Mouse (Mus musculus): ENCODE measurements around the gene Zbtb20.

Gene Zbtb20

DNA sequence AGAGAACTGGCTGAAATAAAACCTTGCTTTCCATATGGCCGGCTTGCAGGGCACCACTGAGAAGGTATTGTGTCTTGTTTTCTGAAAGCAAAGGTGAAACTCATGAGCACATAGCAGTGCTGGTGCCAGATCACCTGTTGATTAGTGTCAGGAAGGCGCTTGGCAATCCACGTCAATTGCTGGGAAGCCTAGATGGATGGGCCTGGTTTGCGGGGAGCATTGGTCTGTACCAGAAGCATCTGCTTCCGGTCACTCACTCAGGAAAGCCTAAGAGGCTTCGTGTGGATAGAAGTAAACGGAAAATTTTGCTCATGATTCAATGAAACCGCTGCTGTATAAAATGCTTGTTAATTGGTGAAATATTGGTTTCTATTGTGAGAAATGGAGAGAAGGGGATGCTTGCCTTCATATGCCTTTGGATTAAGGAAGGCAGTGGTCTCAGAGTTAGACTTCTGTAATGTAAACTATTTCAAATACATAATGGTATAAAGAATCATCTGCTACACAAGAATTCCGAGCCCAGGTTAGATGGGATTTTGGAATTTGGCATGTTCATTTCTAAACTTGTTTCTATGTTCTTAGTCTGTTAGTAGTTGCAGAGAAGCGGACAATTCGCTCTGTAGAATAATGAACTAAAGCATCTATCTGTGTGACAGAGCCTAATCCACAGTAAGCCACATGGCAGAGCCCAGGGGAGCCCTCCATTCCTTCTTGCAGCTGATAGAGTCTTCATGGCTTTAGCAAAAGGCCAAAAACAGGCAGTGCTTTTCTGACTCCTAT is 521.4 kb downstream of the Zbtb20 start:
- DNase-seq (ENCODE audit: low read depth, low spot score): no peak

DNA sequence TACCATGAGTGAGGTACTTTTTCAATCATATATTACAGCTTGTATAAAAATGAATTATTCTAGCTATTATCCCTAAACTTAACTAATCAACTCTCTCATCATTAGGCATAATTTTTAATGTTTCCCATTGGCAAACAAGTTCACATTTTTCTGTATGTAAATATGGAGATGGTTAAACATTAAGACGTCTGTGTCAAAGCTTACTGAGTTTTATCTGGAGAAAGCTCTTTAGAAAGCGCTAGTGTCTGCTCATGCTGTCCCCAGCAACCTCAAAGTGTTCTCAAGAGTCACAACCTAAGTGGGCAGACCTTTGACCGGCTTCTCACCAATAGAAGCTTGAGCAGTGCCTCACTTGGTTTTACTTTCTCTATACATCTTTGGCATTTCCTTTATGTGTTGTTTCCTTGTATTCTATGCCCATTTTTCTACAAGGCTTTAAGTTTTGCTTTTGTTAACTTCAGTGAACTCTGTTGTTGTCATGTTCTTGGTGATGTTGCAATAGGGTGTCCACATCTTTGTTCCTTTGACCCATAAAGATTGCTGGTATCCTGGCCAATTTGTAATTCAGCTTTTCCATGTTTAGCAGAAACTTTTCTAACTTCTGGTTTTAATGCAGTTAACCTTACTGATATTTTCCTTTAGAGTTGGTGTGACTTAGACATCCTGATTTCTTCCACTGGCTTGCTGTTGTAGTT is 522.1 kb downstream of the Zbtb20 start:
- DNase-seq (ENCODE audit: low read depth, low spot score): peak; percentile 32

DNA sequence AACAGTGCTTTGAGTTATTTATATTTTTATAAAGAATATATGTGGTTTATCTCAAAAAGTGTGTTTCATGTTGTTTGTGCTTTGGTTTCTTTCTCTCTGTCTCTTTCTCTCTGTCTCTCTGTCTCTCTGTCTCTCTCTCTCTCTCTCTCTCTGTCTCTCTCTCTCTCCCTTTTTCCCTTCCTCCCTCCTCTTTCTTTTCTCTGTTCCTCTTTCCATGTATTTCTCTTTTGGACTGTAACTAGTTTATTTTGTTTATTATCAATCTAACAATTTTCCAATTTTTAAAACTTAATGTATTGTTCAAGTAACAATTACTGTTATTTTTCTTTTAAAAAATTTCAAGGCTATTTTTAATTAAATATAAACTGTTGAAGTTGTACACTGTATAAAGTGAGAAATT is 523.7 kb downstream of the Zbtb20 start:
- DNase-seq (ENCODE audit: low read depth, low spot score): no peak

DNA sequence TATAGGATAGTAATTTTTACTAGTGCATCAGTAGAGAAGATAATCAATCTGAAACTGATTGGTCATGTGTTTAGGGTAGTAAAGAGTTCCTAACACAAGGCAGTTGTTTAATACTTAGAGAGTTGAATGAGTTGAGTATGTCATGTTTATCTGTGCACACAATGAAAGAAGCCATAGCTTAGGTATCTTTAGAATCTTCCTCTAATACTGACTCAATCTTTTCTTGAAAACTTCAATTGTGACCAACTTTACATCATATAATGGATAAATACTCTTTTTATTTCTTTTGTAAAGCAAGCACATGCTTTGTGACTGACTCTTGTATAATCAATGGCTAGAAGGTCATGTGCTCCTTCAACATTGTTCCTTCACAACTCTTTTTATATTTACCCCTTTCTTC is 524.4 kb downstream of the Zbtb20 start:
- no peak for DNase-seq (ENCODE audit: low read depth, low spot score)

DNA sequence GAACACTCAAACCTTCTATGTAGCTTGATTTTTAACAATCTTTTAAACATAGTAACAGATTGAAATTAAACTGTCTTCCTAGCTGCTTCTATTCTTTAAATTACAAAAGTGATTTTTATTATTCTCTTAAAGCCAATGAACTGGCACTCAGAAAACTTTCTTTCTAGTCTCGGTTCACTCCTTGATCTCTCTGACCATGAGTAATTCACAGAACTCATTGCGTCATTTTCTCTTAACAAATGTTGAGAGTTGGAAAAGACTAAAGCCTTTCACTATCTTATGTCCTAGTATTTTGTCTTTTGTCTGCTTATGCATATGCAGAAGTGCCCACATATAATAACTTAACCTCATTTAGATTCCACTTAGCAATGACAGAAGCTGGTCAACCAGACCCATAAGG is 525.3 kb downstream of the Zbtb20 start:
- peak; percentile 50 for DNase-seq (ENCODE audit: low read depth, low spot score)

DNA sequence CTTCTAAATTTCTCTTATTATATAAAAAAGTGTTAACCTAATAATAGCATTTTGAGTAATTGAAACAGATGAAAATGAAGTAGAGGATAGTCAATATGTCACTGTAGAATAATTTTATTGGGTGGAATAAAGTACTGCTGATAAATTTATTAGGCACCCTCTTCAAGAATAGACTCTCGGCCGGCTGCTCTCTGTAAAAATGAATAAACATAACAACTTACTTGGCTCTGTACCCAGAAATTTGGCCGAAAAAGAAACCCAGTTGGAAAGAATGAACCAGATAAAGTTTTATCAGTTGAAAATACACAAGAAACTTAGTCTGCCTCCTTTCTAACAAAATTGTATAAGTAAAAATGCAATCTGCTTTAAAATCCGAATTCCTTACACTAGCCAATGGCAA is 527.2 kb downstream of the Zbtb20 start:
- no peak for DNase-seq (ENCODE audit: low read depth, low spot score)

DNA sequence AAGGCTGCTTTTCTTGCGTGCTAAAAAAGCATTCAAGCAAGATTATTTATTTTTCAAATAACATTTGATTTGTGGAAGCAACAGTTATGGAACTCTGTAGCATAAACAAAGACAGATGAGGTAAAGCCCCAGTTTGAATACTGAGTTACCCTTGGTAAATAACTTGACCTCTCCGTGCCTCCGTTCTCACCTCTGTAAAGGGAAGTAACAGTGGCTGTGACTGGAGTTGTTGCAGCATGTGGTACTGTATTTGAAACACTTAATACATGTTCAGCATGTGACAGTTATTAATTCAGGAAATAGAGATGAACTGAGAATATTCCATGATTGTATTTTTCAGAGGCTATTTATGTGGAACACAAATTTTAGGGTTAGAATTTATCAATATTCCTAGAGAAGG is 529.4 kb downstream of the Zbtb20 start:
- DNase-seq (ENCODE audit: low read depth, low spot score): no peak

DNA sequence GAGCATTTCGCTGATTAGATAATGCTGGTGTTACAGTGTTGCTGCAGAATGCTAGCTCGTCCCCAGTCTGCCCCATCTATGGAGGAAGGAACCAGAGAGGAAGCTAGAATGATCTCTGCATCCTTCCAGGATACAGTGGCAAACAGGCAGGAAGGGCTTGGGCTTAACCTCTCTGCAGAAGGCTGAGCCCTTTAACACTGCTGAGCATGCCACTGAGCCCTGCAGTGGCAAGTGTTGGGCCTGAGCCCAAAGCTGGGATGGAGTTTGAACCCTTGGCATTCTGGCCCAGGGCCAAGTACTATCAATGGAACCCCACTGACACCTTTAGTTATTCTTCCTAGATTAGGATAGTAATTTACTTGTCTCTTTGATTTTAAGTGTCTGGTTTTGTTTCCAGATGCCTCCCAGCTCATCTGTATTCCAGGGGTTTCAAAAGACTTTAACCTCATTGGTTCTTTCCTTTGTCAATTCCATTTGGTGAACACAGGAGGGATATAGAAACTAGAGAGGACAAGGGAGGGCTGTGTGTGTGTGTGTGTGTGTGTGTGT is 532.0 kb downstream of the Zbtb20 start:
- no peak for DNase-seq (ENCODE audit: low read depth, low spot score)

DNA sequence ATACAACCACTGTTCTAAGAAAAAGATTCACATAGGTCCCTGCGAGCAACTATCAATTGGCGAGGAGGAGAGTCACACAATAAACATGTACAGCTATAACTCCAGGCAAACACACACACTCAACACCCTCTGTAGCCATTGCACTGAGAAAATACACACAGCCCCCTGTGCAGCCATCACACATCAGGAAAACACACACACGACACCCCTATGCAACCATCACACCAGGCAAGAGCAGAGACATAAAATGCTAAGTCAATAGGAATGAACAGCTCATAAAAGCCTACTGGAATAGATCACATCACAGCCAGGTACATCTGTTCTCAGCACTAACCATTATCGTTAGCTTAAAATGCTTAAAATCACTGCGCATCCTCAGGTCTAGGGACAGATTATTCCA is 532.9 kb downstream of the Zbtb20 start:
- no peak for DNase-seq (ENCODE audit: low read depth, low spot score)

DNA sequence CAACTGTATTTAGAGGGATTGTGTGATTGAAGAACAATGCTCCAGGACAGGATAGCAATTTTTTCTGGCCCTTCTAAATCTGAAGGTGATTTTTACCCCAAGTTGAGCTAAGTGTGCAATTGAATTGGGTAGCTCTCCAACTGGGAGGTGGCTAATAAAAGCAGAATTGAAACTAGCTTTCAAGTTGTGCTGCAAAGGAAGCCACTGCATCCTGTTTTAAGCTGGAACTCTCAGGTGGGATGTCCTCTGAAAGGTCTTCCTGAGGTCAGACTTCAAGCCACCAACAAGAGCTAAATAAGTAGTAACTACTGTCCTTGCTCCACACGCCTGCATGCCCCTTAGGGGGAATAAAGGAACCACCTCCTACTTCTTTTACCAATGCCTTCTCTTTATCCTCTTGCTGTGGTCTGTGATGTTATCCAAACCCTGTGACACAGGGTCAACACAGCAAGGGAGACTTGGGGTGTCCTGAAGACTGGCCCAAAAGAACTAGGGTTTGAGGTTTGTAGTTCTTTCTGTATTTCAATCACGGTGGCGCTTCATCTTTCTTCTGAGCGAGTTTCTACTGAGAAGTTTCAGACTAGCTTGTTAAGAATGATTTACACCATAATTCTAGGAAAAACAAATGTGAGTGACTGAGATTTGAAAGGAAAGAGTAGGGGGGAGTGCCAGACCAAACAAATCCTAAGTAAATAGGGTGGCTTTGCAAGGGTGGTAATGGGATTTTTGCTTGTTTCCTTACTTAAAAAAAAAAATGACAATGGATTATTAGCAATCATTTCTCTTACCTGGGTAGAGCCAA is 533.6 kb downstream of the Zbtb20 start:
- DNase-seq (ENCODE audit: low read depth, low spot score): no peak

DNA sequence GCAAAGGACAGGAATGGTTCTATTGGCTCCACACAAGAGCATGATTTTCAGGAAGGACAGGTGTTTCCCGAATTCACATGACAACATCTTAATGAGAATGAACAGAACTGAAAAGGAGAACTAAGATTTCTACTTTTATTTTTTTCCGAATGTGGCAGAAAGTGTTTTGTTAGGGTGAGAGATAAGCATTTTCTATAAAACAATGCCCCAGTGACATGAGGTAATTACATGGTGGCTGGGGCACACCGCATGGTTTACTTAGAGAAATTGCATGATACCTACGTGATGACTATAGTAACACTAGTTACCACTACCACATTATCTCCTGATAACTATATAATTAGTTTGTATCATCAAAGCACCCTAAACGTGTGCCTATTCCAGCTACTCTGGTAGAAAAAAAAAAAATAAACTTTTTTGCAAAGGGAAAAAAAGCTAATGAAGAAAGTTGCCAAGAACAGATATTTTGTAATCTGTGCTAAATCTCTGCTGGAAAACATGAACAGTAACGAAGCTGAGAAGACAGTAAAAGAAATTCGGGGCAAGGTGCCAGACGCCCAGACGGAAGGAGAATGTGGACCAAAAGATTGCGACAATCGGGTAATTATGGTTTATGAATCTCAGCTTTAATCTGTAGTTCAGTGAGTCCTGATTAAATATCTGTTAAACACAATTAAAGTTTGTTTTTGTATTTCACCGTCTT is 534.4 kb downstream of the Zbtb20 start:
- no peak for DNase-seq (ENCODE audit: low read depth, low spot score)

DNA sequence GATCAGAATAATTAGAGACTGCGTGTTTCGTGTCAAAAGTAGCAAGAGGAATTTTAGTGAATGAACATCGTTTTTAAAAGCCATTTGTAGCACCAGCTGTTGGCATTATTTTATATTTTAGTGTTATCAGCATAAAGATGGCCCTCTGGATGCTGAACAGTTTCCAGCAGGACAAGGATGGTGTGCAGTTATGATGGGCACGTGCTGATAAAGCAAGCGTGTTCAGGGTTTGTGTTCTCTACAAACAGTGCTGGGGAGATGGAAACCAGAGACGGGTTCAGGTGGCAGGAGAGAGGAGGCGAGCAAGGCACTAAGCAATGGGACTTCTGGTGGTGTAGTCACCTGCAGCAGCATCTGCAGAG is 534.9 kb downstream of the Zbtb20 start:
- DNase-seq (ENCODE audit: low read depth, low spot score): no peak

DNA sequence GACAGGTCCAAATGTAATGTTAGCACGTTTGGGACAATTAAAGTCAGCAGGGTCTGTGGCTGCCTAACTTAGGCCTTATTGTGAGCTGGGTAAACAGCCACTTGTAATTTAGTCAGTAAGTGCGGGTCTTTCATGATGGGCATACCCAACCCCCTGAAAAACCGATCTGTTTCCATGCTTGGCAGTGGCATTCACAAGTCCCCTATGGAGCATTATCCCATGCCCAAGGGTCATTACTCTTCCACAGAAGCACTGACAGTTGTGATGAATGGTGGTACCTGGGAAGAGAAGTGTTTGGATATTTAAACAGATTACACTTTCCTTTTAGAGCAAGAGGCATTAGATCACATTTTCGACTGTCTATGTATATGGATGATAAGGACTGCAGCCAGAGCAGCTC is 540.2 kb downstream of the Zbtb20 start:
- no peak for DNase-seq (ENCODE audit: low read depth, low spot score)

DNA sequence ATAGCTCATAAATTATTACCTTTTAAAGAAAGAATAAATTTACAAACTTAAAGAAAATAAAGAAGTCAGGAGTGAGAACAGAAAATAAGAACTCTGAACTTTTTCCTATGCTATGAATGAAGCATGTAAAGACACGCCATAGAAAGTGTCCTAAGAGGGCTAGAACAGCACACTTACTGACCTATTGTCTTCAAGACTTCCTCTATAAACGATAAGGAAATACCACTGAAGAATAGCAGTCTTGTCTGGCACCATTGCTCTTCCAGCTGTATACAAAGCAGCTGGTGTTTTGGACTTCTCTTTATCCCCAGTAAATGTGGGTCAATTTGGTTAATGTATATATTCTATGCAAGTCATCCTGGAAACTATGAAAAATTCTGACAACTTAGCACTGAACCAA is 544.2 kb downstream of the Zbtb20 start:
- no peak for DNase-seq (ENCODE audit: low read depth, low spot score)

DNA sequence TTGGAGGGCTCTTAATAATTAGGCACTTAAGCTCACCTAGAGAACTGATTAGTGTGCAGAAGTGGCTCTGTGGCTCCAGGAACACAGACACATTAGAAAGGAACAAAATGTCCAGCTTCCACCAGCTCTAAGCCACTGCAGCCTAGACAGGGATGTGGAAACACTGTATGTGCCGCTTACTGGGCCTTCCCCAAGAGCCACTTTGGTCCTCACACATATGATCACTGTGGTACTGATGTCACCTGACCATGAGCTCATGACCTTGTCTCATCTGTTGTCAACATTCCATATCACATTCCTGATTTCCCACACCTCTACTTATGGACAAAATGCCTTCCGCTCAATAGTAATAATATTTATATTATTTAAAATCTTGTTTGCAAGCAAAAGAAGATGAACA is 553.3 kb downstream of the Zbtb20 start:
- no peak for DNase-seq (ENCODE audit: low read depth, low spot score)

DNA sequence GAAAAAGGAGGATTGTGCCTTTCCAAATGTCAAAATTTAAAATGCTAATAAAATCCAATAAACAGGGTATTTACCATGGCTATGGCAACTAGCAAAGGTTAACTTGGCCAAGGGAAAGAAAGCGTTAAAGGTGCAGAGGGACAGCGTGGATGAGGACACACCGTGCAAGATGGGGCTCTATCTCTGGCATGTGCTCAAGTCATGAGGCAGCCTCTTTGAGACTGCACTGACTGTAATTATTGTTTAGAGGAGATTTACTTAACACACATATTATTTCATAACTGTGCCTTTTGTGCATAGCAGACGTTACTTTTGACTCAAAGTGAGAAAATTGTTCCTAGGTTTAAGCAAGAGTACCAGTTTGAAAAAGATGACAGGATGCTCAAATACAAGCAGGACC is 554.3 kb downstream of the Zbtb20 start:
- DNase-seq (ENCODE audit: low read depth, low spot score): no peak

DNA sequence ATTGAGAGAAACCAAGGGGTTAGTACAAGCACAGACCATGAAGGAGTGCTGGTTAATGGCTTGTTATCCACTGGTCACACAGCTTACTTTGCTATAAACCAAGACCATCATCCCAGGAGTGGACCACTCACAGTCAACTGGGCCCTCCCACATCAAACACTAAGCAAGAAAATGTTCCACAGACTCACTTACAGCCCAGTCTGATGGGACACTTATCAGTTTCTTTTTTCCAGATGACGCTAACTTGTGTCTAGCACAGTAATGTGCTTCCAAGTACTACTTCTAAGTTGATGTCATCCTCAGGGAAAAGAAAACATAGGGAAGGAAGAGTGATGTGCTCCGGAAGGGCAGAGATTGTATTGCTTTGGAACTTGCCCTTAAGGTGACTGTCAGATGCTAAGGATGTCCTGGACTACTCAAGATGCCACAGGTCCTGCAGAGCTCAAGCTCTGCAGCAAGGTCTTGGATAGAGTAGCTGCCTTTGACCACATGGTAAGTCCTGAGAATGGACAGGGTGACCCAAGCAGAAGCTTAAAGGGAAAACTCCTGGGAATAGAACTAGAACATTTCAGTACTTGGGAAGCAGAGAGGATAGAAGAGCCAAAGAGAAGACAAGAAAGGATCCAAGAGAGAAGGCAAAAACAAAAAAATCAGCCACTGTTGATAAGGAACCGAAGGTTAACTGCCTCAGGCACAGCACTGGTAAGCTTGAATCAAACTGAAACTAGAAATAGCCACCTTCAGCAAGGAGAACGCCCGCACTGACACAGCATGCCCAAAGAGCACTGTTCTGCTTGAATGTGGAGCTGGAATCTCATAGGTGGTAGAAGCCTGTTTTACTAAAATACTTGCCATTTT is 556.1 kb downstream of the Zbtb20 start:
- DNase-seq (ENCODE audit: low read depth, low spot score): peak; percentile 6

DNA sequence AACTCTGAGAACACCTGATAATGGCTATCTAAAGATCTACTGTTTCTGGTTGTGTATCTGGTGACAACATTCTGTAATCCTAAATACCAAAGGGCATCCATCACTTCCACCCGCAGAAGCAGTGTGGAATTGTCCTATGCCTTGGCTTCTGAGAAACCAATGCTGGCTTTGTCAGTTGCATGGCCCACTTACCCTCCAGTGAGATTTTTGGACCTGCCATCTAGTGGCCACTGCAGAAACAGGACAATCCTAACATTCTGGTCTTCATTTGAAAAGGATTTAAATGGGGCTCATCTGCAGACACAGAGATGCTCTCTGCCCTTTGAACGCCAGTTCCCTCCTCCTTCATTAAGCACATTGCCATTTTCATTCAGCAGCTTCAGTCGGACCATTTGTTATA is 559.3 kb downstream of the Zbtb20 start:
- DNase-seq (ENCODE audit: low read depth, low spot score): peak; percentile 62

DNA sequence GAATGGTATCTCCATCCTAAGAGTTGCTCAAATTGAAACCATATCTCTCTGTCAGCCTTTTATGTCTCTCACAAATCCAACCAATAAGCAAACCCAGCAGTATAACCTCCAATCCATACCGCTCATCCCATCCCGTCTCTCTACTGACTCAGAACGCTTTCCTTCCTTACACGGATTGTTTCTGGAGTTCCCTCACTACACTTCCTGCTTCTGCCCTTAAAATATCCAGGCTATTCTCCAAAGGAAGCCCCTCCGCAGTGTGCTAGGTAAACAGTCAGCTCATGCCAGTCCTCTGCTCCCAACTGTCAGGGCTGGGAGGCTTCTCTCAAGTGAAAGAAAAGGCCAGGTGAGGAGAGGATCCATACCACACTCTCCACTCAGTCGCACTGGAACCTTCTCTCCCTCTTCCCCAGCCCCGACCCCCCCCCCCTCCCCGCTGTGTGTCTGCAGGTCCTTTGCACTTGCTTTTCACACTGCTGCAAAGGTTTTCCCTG is 563.2 kb downstream of the Zbtb20 start:
- DNase-seq (ENCODE audit: low read depth, low spot score): no peak

DNA sequence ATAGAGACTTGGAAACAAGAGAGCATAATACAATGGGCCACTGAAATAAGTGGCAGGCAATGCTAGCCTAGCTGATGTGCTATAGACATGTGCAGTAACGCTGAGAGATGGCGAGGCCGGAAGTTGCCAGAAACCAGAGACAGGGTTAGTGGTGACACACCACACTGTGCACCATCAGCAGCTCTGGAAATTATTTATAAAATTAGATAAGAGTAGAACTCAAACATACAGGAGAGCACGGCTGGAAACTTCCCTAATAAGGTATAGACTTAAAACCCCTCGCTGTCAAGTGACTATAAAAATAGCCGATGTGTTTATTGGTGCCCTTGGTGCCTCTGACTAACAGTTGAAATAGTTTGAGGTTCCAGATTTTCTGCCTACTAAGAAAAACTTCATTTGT is 565.7 kb downstream of the Zbtb20 start:
- DNase-seq (ENCODE audit: low read depth, low spot score): no peak

DNA sequence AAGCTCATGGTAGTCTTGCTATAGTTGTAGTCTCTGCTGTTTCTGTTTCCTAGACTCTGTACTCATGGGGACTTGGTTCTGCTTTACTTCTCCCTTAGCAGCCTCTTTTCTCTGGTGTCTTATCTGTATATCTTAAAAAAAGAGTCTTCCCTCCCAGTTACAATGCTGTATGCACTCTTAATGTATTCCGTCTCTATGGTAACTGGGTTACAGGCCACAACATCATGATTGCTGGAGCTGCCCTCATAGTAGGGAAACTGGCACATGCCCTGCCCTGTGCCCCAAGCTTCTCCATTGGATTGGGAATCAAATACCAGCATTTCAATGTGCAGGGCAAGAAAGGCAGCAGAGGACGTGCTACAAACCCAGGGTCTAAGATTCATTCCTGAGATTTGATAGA is 567.4 kb downstream of the Zbtb20 start:
- no peak for DNase-seq (ENCODE audit: low read depth, low spot score)

All from 3T3-L1 (cell line).